Comparison of ENCODE assay signal across 26 mouse cellular contexts in the genomic region with DNA sequence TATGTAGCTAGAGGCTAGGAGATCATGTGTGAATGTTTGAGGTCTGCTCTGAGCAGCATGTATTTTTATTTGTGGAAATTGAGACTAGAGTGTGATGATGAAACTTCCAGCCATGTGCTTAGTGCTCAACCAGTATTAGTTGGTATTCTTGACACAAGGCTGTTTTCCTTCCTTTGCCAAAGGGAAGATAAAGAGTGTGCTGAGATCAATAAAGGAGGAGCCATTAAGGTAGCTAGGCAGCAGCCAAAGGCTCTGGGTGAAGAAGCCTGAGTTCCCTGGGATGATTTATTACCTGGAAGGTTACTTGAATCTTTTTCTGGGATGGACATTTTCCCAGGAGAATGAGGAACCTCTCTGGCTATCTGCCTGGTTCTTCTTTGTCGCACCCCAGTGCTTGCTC. TPM values are rescaled to one million over a fixed set of nuclear protein-coding genes. Genes with fewer than 3 reads are reported as not detected.
DNase-seq lines count a peak whose midpoint lies in the region; ATAC-seq and TF ChIP-seq lines count a peak whose summit lies in the region.
"Had no signal": no experiment of that assay in that cellular context is flagged by ENCODE, and none has a peak within 500 bp of the region (broad histone marks: within the 10 kb centered on the region; RNA-seq: fewer than 3 reads in every experiment).

No protein-coding gene starts in this region.

- no peaks in the 10 kb centered on the region for H3K9me3 ChIP-seq in hindbrain, embryonic 14.5 days (ENCODE audit: control insufficient read depth, low read length)
- H3K9me3 ChIP-seq in hindbrain, embryonic 12.5 days (replicated peaks) = no peaks in the 10 kb centered on the region
- no peaks in the 10 kb centered on the region for H3K9me3 ChIP-seq in midbrain, postnatal 0 days (ENCODE audit: low read length)
- H3K9me3 ChIP-seq in midbrain, embryonic 13.5 days = no peaks in the 10 kb centered on the region
- no peaks in the 10 kb centered on the region for H3K9me3 ChIP-seq in neural tube, embryonic 14.5 days (ENCODE audit: control insufficient read depth, low read length)
- 0 out of 2 replicates have a peak, but pooled peaks cover 4% of the 10 kb centered on the region for H3K9me3 ChIP-seq in forebrain, embryonic 13.5 days (replicated peaks)
- H3K9me3 ChIP-seq: forebrain, embryonic 10.5 days; heart, embryonic 15.5 days had no signal

- no peaks in the 10 kb centered on the region for H3K27me3 ChIP-seq in hindbrain, embryonic 14.5 days (ENCODE audit: control insufficient read depth, insufficient read depth, low read length)
- H3K27me3 ChIP-seq in hindbrain, embryonic 12.5 days = no peaks in the 10 kb centered on the region
- no peaks in the 10 kb centered on the region for H3K27me3 ChIP-seq in midbrain, postnatal 0 days (ENCODE audit: insufficient read depth, low read length)
- H3K27me3 ChIP-seq in midbrain, embryonic 13.5 days = no peaks in the 10 kb centered on the region
- H3K27me3 ChIP-seq in Patski = no peaks in the 10 kb centered on the region
- no peaks in the 10 kb centered on the region for H3K27me3 ChIP-seq in neural tube, embryonic 14.5 days (ENCODE audit: control insufficient read depth, insufficient read depth, low read length)
- H3K27me3 ChIP-seq in forebrain, embryonic 13.5 days = no peaks in the 10 kb centered on the region
- H3K27me3 ChIP-seq: heart, embryonic 12.5 days; heart, embryonic 15.5 days had no signal

- no peak for TF ChIP-seq CTCF in midbrain, postnatal 0 days (IDR thresholded peaks at IDR 0.05)
- TF ChIP-seq CTCF in Patski (IDR thresholded peaks at IDR 0.05) = no peak

- CTCF ChIA-PET in Patski (lab: Charles Lee) = no interaction called here

- POLR2A ChIA-PET in Patski (lab: Charles Lee) = no interaction called here

- in situ Hi-C loops in Patski (cut with MboI; ENCODE audit: low pct_unique_long_range_greater_than_20kb) = no loop called here

- no peaks in the 10 kb centered on the region for H3K4me1 ChIP-seq in hindbrain, embryonic 14.5 days (replicated peaks; ENCODE audit: control insufficient read depth, insufficient read depth, low read length)
- no peaks in the 10 kb centered on the region for H3K4me1 ChIP-seq in hindbrain, embryonic 12.5 days
- H3K4me1 ChIP-seq in midbrain, postnatal 0 days (ENCODE audit: insufficient read depth, low read length) = no peaks in the 10 kb centered on the region
- H3K4me1 ChIP-seq in midbrain, embryonic 13.5 days (replicated peaks) = no peaks in the 10 kb centered on the region
- H3K4me1 ChIP-seq in neural tube, embryonic 14.5 days (ENCODE audit: control insufficient read depth, insufficient read depth, low read length) = no peaks in the 10 kb centered on the region
- H3K4me1 ChIP-seq in forebrain, embryonic 13.5 days = no peaks in the 10 kb centered on the region
- H3K4me1 ChIP-seq: forebrain, embryonic 10.5 days; heart, embryonic 12.5 days; heart, embryonic 15.5 days had no signal

- WGBS in hindbrain, embryonic 14.5 days = 75% methylated on average over 1 of the region's 1 CpGs
- WGBS in hindbrain, embryonic 12.5 days = 68% methylated on average over 1 of the region's 1 CpGs
- 79% methylated on average over 1 of the region's 1 CpGs for whole genome bisulfite sequencing in midbrain, postnatal 0 days
- 91% methylated on average over 1 of the region's 1 CpGs for WGBS in midbrain, embryonic 13.5 days
- 58% methylated on average over 1 of the region's 1 CpGs for WGBS in neural tube, embryonic 14.5 days
- WGBS in forebrain, embryonic 13.5 days = 91% methylated on average over 1 of the region's 1 CpGs

- H3K4me2 ChIP-seq in hindbrain, embryonic 14.5 days (replicated peaks) = no peak overlapping the region
- no peak overlapping the region for H3K4me2 ChIP-seq in hindbrain, embryonic 12.5 days (replicated peaks)
- H3K4me2 ChIP-seq in midbrain, postnatal 0 days (ENCODE audit: low read depth, low read length, poor library complexity, severe bottlenecking) = no peak overlapping the region
- no peak overlapping the region for H3K4me2 ChIP-seq in midbrain, embryonic 13.5 days (replicated peaks)
- H3K4me2 ChIP-seq in neural tube, embryonic 14.5 days (ENCODE audit: low read depth, low read length) = no peak overlapping the region
- no peak overlapping the region for H3K4me2 ChIP-seq in forebrain, embryonic 13.5 days
- H3K4me2 ChIP-seq: heart, embryonic 12.5 days; heart, embryonic 15.5 days had no signal

- H3K9ac ChIP-seq in hindbrain, embryonic 14.5 days = no peak overlapping the region
- H3K9ac ChIP-seq in hindbrain, embryonic 12.5 days = no peak overlapping the region
- H3K9ac ChIP-seq in midbrain, postnatal 0 days (replicated peaks; ENCODE audit: low read length, poor library complexity, severe bottlenecking) = no peak overlapping the region
- no peak overlapping the region for H3K9ac ChIP-seq in midbrain, embryonic 13.5 days (replicated peaks)
- H3K9ac ChIP-seq in neural tube, embryonic 14.5 days (replicated peaks; ENCODE audit: low read depth, low read length) = no peak overlapping the region
- H3K9ac ChIP-seq in forebrain, embryonic 13.5 days = no peak overlapping the region
- H3K9ac ChIP-seq: heart, embryonic 12.5 days; heart, embryonic 15.5 days had no signal

- DNase-seq in hindbrain, embryonic 14.5 days (ENCODE audit: low spot score) = no peak
- peak; percentile 25 for DNase-seq in midbrain, postnatal 0 days (ENCODE audit: low spot score)
- DNase-seq in Patski (ENCODE audit: low read depth, low spot score) = no peak
- DNase-seq in natural killer cell, adult 2 months (ENCODE audit: low spot score in 2 of 2) = no peak
- DNase-seq: adrenal gland, postnatal 10 days; adrenal gland, postnatal 36 days; cerebellum, adult 18-20 months; cerebellum, adult 9-10 months; cerebellum, postnatal 14 days; gastrocnemius, postnatal 25 days; heart, adult 18-20 months; heart, postnatal 10 days; heart, postnatal 36 days; kidney, adult 18-20 months had no signal

- no peak overlapping the region for H3K27ac ChIP-seq in hindbrain, embryonic 14.5 days
- H3K27ac ChIP-seq in hindbrain, embryonic 12.5 days = no peak overlapping the region
- H3K27ac ChIP-seq in midbrain, postnatal 0 days (ENCODE audit: low read depth, low read length) = no peak overlapping the region
- no peak overlapping the region for H3K27ac ChIP-seq in midbrain, embryonic 13.5 days
- no peak overlapping the region for H3K27ac ChIP-seq in neural tube, embryonic 14.5 days (ENCODE audit: low read depth, low read length)
- H3K27ac ChIP-seq in forebrain, embryonic 13.5 days = no peak overlapping the region
- H3K27ac ChIP-seq: forebrain, embryonic 10.5 days; heart, embryonic 15.5 days had no signal

- H3K36me3 ChIP-seq in hindbrain, embryonic 14.5 days (replicated peaks; ENCODE audit: control insufficient read depth, insufficient read depth) = no peaks in the 10 kb centered on the region
- H3K36me3 ChIP-seq in hindbrain, embryonic 12.5 days = no peaks in the 10 kb centered on the region
- no peaks in the 10 kb centered on the region for H3K36me3 ChIP-seq in midbrain, postnatal 0 days (ENCODE audit: insufficient read depth, low read length)
- H3K36me3 ChIP-seq in midbrain, embryonic 13.5 days = no peaks in the 10 kb centered on the region
- H3K36me3 ChIP-seq in neural tube, embryonic 14.5 days (ENCODE audit: control insufficient read depth, insufficient read depth, low read length) = no peaks in the 10 kb centered on the region
- no peaks in the 10 kb centered on the region for H3K36me3 ChIP-seq in forebrain, embryonic 13.5 days (ENCODE audit: poor library complexity, severe bottlenecking)
- H3K36me3 ChIP-seq: forebrain, embryonic 10.5 days; heart, embryonic 12.5 days; heart, embryonic 15.5 days had no signal

- peak; percentile 68; the same call in 1 of the 2 replicates for ATAC-seq in hindbrain, embryonic 14.5 days (ENCODE audit: low FRiP score)
- no peak for ATAC-seq in hindbrain, embryonic 12.5 days (ENCODE audit: low FRiP score)
- no peak for ATAC-seq in midbrain, postnatal 0 days (ENCODE audit: low FRiP score)
- ATAC-seq in midbrain, embryonic 13.5 days = no peak
- peak; percentile 51 for ATAC-seq in Patski
- peak; percentile 89 for ATAC-seq in neural tube, embryonic 14.5 days (ENCODE audit: low read depth)
- no peak for ATAC-seq in forebrain, embryonic 13.5 days
- ATAC-seq: activated CD4-positive, CD25-positive, alpha-beta regulatory T cell, adult 4 months; forebrain, embryonic 14.5 days; intestine, embryonic 16.5 days had no signal

- no peak overlapping the region for H3K4me3 ChIP-seq in hindbrain, embryonic 14.5 days (replicated peaks; ENCODE audit: low read length)
- H3K4me3 ChIP-seq in hindbrain, embryonic 12.5 days = no peak overlapping the region
- H3K4me3 ChIP-seq in midbrain, postnatal 0 days (ENCODE audit: low read depth, low read length) = no peak overlapping the region
- H3K4me3 ChIP-seq in midbrain, embryonic 13.5 days (replicated peaks) = no peak overlapping the region
- H3K4me3 ChIP-seq in neural tube, embryonic 14.5 days (ENCODE audit: low read depth, low read length) = no peak overlapping the region
- H3K4me3 ChIP-seq in forebrain, embryonic 13.5 days = no peak overlapping the region
- H3K4me3 ChIP-seq: forebrain, embryonic 10.5 days; heart, embryonic 12.5 days; heart, embryonic 15.5 days had no signal

RNA-seq across cellular contexts. Expression of a gene that starts 30.9 kb away (rescaled TPM):
- 3.0 and 3.1 TPM in 2 replicates for polyA plus RNA-seq in hindbrain, embryonic 14.5 days (2014; fragmentation: Nextera tagmentation; extraction: Ambion mirVana)
- polyA plus RNA-seq in hindbrain, embryonic 12.5 days (2016; fragmentation: Nextera tagmentation; extraction: Ambion mirVana) = 1.6 and 2.2 TPM in 2 replicates
- total RNA-seq in midbrain, postnatal 0 days (2014; rRNA removed) = 3.0 and 4.1 TPM in 2 replicates
- 1.9 and 2.3 TPM in 2 replicates for polyA plus RNA-seq in midbrain, postnatal 0 days (2015; fragmentation: Nextera tagmentation; extraction: Ambion mirVana)
- 0.77 and 0.79 TPM in 2 replicates for polyA plus RNA-seq in midbrain, embryonic 13.5 days (2015; fragmentation: Nextera tagmentation; extraction: Ambion mirVana)
- polyA plus RNA-seq in Patski (2021) = 11.8 TPM
- 1.7 and 2.4 TPM in 2 replicates for polyA plus RNA-seq in neural tube, embryonic 14.5 days (2014; fragmentation: Nextera tagmentation; extraction: Ambion mirVana)
- polyA plus RNA-seq in forebrain, embryonic 13.5 days (2015; fragmentation: Nextera tagmentation; extraction: Ambion mirVana) = 0.29 and 0.43 TPM in 2 replicates
- total RNA-seq: MEL had no signal
- polyA plus RNA-seq: activated CD4-positive, CD25-positive, alpha-beta regulatory T cell, adult 4 months; C2C12; forebrain, embryonic 10.5 days had no signal

Comparison
In these comparisons a context has a peak if more than half of its experiments do, and no peak if none do; other contexts are left out.
1. ATAC-seq: peak in hindbrain, embryonic 14.5 days (single experiment), Patski (single experiment) and neural tube, embryonic 14.5 days (single experiment); none in hindbrain, embryonic 12.5 days (single experiment), midbrain, postnatal 0 days (single experiment), midbrain, embryonic 13.5 days (single experiment) and forebrain, embryonic 13.5 days (single experiment).